Mouse (Mus musculus) ES-Bruce4 (cell line): ENCODE results near the gene Mr1.
"Not testable (repeated sequence)": the region's sequence is repeated elsewhere in the genome, so short reads cannot be mapped to it uniquely, and the experiment has no call there.

ENCODE experiments used
- CTCF ChIP-seq: IDR thresholded peaks from one replicate; pipeline ENCODE4 v1.8.1; 2011; ENCODE audit warnings: low read depth, low read length
- POLR2A ChIP-seq: IDR thresholded peaks from one replicate; pipeline ENCODE4 v1.8.1; 2011; ENCODE audit warnings: low read length; ENCODE audit not compliant: insufficient read depth

DNA sequence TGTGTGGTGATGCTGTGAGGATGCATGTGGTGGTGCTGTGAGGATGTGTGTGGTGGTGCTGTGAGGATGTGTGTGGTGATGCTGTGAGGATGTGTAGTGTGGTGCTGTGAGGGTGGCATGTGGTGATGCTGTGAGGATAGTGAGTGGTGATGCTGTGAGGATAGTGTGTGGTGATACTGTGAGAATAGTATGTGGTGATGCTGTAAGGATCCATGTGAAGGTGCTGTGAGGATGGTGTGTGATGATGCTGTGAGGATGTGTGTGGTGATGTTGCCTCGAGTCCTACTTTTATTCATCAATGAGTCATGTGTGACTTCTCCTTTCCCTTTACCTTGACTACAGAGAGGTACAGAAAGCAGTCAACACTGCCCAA, 27.0 kb upstream of the Mr1 start:
- TF ChIP-seq POLR2A, CTCF: not testable (repeated sequence)
